Mouse (Mus musculus) testis, postnatal 14 days (tissue): ENCODE measurements around the gene Hoxc10.

Source experiments
- DNase-seq: peaks from one replicate; pipeline ENCODE4 v3.0.0; 2021; ENCODE audit warnings: low spot score

Gene Hoxc10

GRCm38 (mm10) chr15:102990461-102991397, 24.1 kb downstream of the Hoxc10 start, which contains the start of gene Hoxc8:
Gene Hoxc8 (plus strand): TSS chr15:102990607.
- DNase-seq = no peak

- DNase-seq = no peak
Measured at GRCm38 (mm10) chr15:102991782-102992181, 25.2 kb downstream of the Hoxc10 start.

GRCm38 (mm10) chr15:102992206-102992605, 25.6 kb downstream of the Hoxc10 start:
- DNase-seq = no peak

GRCm38 (mm10) chr15:102992863-102993262, 26.3 kb downstream of the Hoxc10 start:
- DNase-seq = no peak

GRCm38 (mm10) chr15:102996548-102996947, 30.0 kb downstream of the Hoxc10 start:
- DNase-seq = no peak

GRCm38 (mm10) chr15:102997431-102997830, 30.8 kb downstream of the Hoxc10 start:
- DNase-seq = no peak

GRCm38 (mm10) chr15:102997939-102998355, 31.4 kb downstream of the Hoxc10 start, which contains the start of gene Hoxc6:
Gene Hoxc6 (plus strand): TSS chr15:102998257.
- DNase-seq = no peak

GRCm38 (mm10) chr15:102998608-102999182, 32.1 kb downstream of the Hoxc10 start:
- DNase-seq = no peak

- peak; percentile 85 for DNase-seq
Measured at GRCm38 (mm10) chr15:102999183-102999831, 32.7 kb downstream of the Hoxc10 start.

- DNase-seq = no peak
Measured at GRCm38 (mm10) chr15:102999955-103000354, 33.4 kb downstream of the Hoxc10 start.

- DNase-seq = no peak
Measured at GRCm38 (mm10) chr15:103000501-103000901, 33.9 kb downstream of the Hoxc10 start.

- no peak for DNase-seq
Measured at GRCm38 (mm10) chr15:103001370-103001769, 34.8 kb downstream of the Hoxc10 start.

GRCm38 (mm10) chr15:103002156-103002555, 35.6 kb downstream of the Hoxc10 start:
- no peak for DNase-seq

- no peak for DNase-seq
Measured at GRCm38 (mm10) chr15:103002821-103003448, 36.3 kb downstream of the Hoxc10 start.

GRCm38 (mm10) chr15:103005308-103005707, 38.7 kb downstream of the Hoxc10 start:
- DNase-seq = no peak

- DNase-seq = no peak
Measured at GRCm38 (mm10) chr15:103005797-103006196, 39.2 kb downstream of the Hoxc10 start.

- DNase-seq = no peak
Measured at GRCm38 (mm10) chr15:103006326-103006725, 39.7 kb downstream of the Hoxc10 start.

- no peak for DNase-seq
Measured at GRCm38 (mm10) chr15:103009265-103010111, 42.9 kb downstream of the Hoxc10 start.

GRCm38 (mm10) chr15:103010112-103010846, 43.7 kb downstream of the Hoxc10 start:
- DNase-seq = no peak

- DNase-seq = no peak
Measured at GRCm38 (mm10) chr15:103010847-103011555, 44.4 kb downstream of the Hoxc10 start.
